Mouse (Mus musculus): ENCODE results near the gene Tfap4.

Tfap4 gene

GRCm38 (mm10) chr16:4521735-4522530 is 37.7 kb downstream of the Tfap4 start:
- no peak for DNase-seq (ENCODE audit: extremely low spot score, low spot score)

DNA sequence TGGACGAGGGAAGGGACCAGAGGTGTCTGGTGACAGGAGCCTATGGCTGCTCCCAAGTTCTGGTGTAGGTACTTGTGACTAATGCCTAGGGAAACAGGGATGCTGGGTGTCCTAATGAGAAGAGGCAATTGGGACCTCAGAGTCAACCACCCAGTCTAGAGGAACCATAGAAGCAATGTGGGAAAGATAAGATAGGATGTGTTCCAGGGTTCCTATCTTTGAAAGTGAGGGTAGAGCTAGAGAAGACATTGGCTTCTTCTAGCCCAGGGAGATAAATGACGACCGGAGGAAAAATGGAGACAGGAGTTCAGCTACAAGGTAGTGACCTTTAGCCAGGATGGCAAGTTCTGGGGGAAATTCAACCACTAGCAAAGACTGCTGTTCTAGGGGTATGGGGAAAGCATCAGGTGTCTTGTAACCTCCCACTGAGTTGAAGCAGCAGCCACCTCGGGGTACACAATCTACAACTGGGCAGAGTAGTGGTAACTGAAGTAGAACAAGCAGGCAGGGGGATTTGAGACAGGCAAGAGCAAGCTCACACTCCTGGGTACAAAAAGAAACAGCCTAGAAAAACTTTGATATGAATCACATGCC is 38.5 kb downstream of the Tfap4 start:
- no peak for DNase-seq (ENCODE audit: extremely low spot score, low spot score)

GRCm38 (mm10) chr16:4520673-4521072 is 39.0 kb downstream of the Tfap4 start:
- no peak for DNase-seq (ENCODE audit: extremely low spot score, low spot score)

- no peak for DNase-seq (ENCODE audit: extremely low spot score, low spot score)
Measured at GRCm38 (mm10) chr16:4519825-4520224, 39.8 kb downstream of the Tfap4 start.

- no peak for DNase-seq (ENCODE audit: extremely low spot score, low spot score)
Measured at GRCm38 (mm10) chr16:4519157-4519556, 40.5 kb downstream of the Tfap4 start.

DNA sequence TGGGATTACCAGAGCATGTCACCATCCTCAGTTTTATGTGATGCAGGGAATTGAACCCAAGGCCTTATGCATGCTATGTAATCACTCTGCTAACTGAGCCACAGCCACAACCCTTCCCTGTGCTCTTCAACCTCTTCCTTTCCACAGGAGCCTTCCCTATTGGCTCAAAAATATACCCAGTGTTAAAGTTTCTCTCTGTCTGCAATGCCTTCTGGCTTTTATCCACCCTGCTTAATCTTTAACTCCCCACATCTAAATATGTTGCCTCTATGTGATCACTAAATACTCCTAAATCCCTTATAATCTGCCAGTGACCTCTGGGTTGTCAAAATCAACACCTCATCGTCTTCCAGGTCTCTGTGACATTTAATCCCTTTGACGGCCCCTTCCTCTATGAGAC is 41.7 kb downstream of the Tfap4 start:
- DNase-seq (ENCODE audit: extremely low spot score, low spot score): no peak

DNA sequence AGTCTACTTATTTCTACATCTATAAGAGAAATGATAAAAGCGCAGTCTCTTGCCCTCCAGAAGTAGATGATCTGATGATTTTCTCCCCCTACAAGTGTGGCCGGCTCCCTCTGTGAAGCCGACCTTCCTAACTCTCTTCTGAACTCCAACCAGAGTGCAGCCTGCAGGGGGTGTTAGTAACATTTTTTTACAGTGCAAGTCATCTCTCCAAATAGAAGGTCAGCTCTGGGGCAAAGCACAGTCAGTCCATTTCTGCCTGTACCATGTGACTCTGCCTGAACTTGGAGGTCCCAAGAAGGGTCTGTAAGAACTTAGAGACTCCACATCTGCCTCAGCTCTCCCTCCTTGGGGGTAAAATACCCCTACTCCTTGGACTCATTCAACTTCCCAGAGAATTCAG is 45.3 kb downstream of the Tfap4 start:
- no peak for DNase-seq (ENCODE audit: extremely low spot score, low spot score)

DNA sequence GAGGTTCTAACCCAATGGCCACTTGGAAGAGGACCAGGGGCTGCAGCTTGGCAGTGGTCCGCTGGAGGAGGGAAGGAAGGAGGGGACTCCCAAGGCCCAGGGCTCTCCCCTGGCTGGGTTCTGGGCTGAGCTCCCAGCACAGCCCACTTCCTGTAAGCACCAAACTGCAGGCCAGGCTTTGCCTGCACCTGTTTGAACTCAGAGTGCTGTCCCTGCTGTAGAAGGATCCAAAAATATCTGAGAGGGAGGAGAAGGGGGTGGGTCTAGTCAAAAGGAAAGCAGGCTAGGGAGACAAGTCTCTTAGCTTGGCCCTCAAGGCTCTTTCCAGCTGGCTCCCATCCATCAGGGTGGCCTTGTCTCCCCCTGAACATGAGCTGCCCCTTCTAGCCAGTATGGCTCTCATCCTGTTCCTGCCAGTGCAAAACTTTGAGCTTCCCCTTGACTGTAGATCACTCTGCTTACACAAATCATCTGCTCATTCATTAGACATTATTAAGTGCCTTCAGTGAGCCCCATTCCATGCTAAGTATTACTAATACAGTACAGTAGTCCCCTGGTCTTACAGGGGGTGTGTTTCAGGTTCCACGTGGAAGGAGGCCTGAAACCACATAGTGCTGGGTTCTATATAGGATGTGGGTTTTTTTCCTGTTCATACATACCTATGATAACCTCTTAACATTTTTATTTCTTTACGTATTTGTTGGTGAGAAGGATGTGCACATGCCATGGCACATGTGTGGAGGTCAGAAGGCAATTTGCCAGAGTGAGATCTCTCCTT is 46.8 kb downstream of the Tfap4 start:
- no peak for DNase-seq (ENCODE audit: extremely low spot score, low spot score)

- DNase-seq (ENCODE audit: extremely low spot score, low spot score): no peak
Measured at GRCm38 (mm10) chr16:4511371-4511770, 48.3 kb downstream of the Tfap4 start.

DNA sequence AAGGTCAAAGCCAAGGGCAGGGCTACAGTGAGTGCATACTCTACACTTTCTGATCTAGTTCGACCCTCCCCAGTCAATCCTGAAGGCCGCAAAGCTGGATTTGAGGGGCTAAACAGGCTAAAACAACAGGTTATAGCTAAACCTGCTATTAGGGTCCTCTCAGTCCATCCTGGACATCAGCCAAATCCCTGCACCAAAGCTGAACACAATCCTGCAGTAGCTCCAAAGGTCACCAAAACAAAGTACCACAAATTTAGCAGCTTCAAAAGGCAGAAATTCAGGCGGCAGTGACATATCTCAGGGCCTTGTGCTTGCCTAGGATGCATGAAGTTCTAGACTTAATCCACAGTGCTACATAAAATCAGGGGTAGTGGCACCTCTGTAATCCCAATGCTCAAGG is 53.5 kb downstream of the Tfap4 start:
- no peak for DNase-seq (ENCODE audit: extremely low spot score, low spot score)

GRCm38 (mm10) chr16:4503495-4503894 is 56.2 kb downstream of the Tfap4 start:
- no peak for DNase-seq (ENCODE audit: extremely low spot score, low spot score)

- no peak for DNase-seq (ENCODE audit: extremely low spot score, low spot score)
Measured at GRCm38 (mm10) chr16:4502568-4502967, 57.1 kb downstream of the Tfap4 start.

DNA sequence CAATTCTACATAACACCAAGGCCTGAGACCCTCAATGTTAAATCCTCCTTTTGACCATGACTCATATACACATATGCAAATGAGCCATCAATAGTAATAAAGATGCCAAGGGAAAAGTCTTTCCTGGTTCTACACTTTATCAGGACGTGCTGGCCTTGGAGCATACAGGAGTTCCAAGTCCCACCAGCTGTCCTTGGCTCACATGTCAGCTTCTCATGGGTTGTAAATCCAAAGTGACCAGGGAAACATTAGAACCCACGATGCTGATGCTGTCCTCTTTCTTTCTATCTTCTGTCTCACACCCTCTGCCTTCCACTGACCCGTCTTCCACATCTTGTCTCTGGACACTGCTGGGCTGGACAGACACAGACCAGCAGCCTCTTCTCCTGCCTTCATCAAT is 58.0 kb downstream of the Tfap4 start:
- no peak for DNase-seq (ENCODE audit: extremely low spot score, low spot score)

- no peak for DNase-seq (ENCODE audit: extremely low spot score, low spot score)
Measured at GRCm38 (mm10) chr16:4500598-4501385, 58.9 kb downstream of the Tfap4 start.

GRCm38 (mm10) chr16:4497762-4498607 is 61.7 kb downstream of the Tfap4 start:
- no peak for DNase-seq (ENCODE audit: extremely low spot score, low spot score)

DNA sequence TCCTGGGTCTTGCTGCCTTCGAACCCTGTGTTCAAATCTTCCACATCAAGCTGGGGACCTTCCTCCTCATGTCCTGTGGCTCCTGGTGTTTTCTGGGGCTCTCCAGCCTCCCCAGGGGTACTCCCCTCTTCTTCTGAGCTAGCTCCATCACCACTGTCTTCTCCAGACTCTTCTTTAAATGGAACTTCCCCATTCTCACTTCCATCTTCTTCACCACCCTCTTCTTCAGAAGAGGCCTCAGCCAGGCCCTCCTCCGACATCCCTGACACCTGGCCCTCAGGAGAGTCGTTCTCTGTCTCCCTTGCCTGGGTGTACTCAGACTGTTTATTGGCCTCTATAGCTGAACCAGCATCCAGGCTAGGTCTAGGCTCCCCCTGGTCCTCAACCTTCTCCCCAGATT is 63.2 kb downstream of the Tfap4 start:
- DNase-seq (ENCODE audit: extremely low spot score, low spot score): no peak

GRCm38 (mm10) chr16:4495861-4496260 is 63.8 kb downstream of the Tfap4 start:
- no peak for DNase-seq (ENCODE audit: extremely low spot score, low spot score)
